10 mouse cellular contexts compared by ENCODE assay signal in the genomic region with DNA sequence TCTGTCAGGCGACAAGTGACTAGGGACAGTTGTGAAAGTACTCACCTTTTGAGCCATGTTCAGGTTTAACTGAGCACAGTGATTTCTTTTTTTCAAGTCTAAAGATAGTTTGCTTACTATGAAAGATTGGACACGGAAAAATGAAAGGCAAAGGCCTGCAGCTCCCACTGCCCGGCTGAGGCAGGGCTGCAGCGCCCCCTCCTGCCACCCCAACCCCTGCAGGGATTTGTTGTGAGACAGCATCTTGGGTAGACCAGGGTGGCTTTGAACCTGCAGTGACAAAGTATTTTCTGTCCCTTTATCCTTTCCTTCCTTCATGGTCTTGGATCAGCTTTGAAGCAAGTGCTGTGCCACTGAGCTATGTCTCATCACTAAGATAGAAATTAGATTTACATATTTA. TPM values are rescaled to one million over a fixed set of nuclear protein-coding genes. Genes with fewer than 3 reads are reported as not detected.
DNase-seq lines count a peak whose midpoint lies in the region; ATAC-seq and TF ChIP-seq lines count a peak whose summit lies in the region.
"Had no signal": no experiment of that assay in that cellular context is flagged by ENCODE, and none has a peak within 500 bp of the region (broad histone marks: within the 10 kb centered on the region; RNA-seq: fewer than 3 reads in every experiment).

No protein-coding gene starts in this region.

- TF ChIP-seq POLR2A in kidney, adult 2 months (IDR thresholded peaks at IDR 0.05; ENCODE audit: low read depth, low read length) = no peak

- ATAC-seq in liver, embryonic 13.5 days (ENCODE audit: low read depth) = no peak

- H3K9me3 ChIP-seq in liver, embryonic 13.5 days (replicated peaks) = no peaks in the 10 kb centered on the region

- H3K27ac ChIP-seq in kidney, adult 2 months (ENCODE audit: insufficient read depth, low read depth, low read length) = no peak overlapping the region
- H3K27ac ChIP-seq in liver, embryonic 13.5 days = peak overlapping the region; percentile 96; the same call in 1 of the 2 replicates

- no peaks in the 10 kb centered on the region for H3K27me3 ChIP-seq in kidney, adult 2 months (replicated peaks; ENCODE audit: control insufficient read depth, insufficient read depth, low read length)
- H3K27me3 ChIP-seq in liver, embryonic 13.5 days = no peaks in the 10 kb centered on the region

- H3K4me2 ChIP-seq in liver, embryonic 13.5 days = no peak overlapping the region

- no peak for DNase-seq in kidney, adult 2 months
- DNase-seq in kidney, adult 18-20 months = no peak
- DNase-seq in urinary bladder, postnatal 14 days (ENCODE audit: low spot score) = peak; percentile 2
- no peak for DNase-seq in urinary bladder, adult 2 months (ENCODE audit: low spot score)
- DNase-seq in liver, embryonic 13.5 days = no peak
- DNase-seq in embryo, embryonic 10.5 days (ENCODE audit: low spot score) = no peak
- no peak for DNase-seq in frontal cortex, postnatal 14 days (ENCODE audit: low spot score in 2 of 2)
- DNase-seq: gastrocnemius, postnatal 14 days; layer of hippocampus, adult 9-11 months; right cerebral cortex, postnatal 25 days had no signal

- no peak overlapping the region for H3K9ac ChIP-seq in liver, embryonic 13.5 days

- peaks cover 10% of the 10 kb centered on the region for H3K4me1 ChIP-seq in kidney, adult 2 months (ENCODE audit: control insufficient read depth, insufficient read depth, low read length)
- peaks cover 100% of the 10 kb centered on the region for H3K4me1 ChIP-seq in liver, embryonic 13.5 days (replicated peaks)

- 83% methylated on average over 4 of the region's 4 CpGs for WGBS in kidney, adult 2 months
- 84% methylated on average over 4 of the region's 4 CpGs for WGBS in liver, embryonic 13.5 days (ENCODE audit: insufficient replicate concordance)

- no peak overlapping the region for H3K4me3 ChIP-seq in kidney, adult 2 months (ENCODE audit: insufficient read depth, low read depth, low read length)
- no peak overlapping the region for H3K4me3 ChIP-seq in liver, embryonic 13.5 days (replicated peaks)

- no peaks in the 10 kb centered on the region for H3K36me3 ChIP-seq in kidney, adult 2 months (ENCODE audit: control insufficient read depth, insufficient read depth, low read length)
- H3K36me3 ChIP-seq in liver, embryonic 13.5 days = peaks cover 46% of the 10 kb centered on the region

- TF ChIP-seq CTCF in kidney, adult 2 months (conservative IDR thresholded peaks at IDR 0.05; ENCODE audit: insufficient read depth, insufficient read length, low read depth, low read length) = peak; percentile 14; the same call in 1 of the 2 replicates

RNA-seq across cellular contexts. Expression of a gene that starts 24.8 kb away (rescaled TPM):
- 35.8 and 40.8 TPM in 2 replicates for polyA plus RNA-seq in kidney, adult 2 months (2012; rRNA removed)
- 106 and 114 TPM in 2 replicates for polyA plus RNA-seq in urinary bladder, adult 2 months (2012; rRNA removed)
- polyA plus RNA-seq in liver, embryonic 13.5 days (2015; fragmentation: Nextera tagmentation; extraction: Ambion mirVana) = 4.2 and 4.9 TPM in 2 replicates

RNA-seq across cellular contexts. Expression of a gene that starts 59.8 kb away (rescaled TPM):
- 7.9 and 12.0 TPM in 2 replicates for polyA plus RNA-seq in kidney, adult 2 months (2012; rRNA removed)
- polyA plus RNA-seq in urinary bladder, adult 2 months (2012; rRNA removed) = 14.1 and 17.7 TPM in 2 replicates
- polyA plus RNA-seq in liver, embryonic 13.5 days (2015; fragmentation: Nextera tagmentation; extraction: Ambion mirVana) = 262 and 322 TPM in 2 replicates

Comparison
In these comparisons a context has a peak if more than half of its experiments do, and no peak if none do; other contexts are left out.
1. RNA of a gene that starts 59.8 kb away (polyA plus RNA-seq): 262 to 322 TPM in liver, embryonic 13.5 days; 14.1 to 17.7 TPM in urinary bladder, adult 2 months and 7.9 to 12.0 TPM in kidney, adult 2 months; every median in the first group is over 10 times any median in the second.